Mouse (Mus musculus) liver, embryonic 16.5 days (tissue): ENCODE results near the gene Ank3. TPM values are rescaled to one million over a fixed set of nuclear protein-coding genes. Genes with fewer than 3 reads are reported as not detected.

Experiments used
- ATAC-seq: fragments of 200-750 bp; cut with Nextera tagmentation; 2 replicates; pipeline ENCODE4 v1.8.0; 2017; ENCODE audit warnings: low read depth, mild to moderate bottlenecking, moderate number of reproducible peaks, moderate library complexity
- H3K27ac ChIP-seq: fragments of 300-500 bp; sonication (generic); 2 replicates; pipeline ENCODE4 v1.5.1; 2014; ENCODE audit warnings: mild to moderate bottlenecking, low read length
- H3K27me3 ChIP-seq: fragments of 300-500 bp; sonication (generic); 2 replicates; pipeline ENCODE4 v1.6.1; 2014; ENCODE audit warnings: low read depth, low read length, mixed read lengths; ENCODE audit not compliant: control insufficient read depth, insufficient read depth
- H3K36me3 ChIP-seq: fragments of 300-500 bp; sonication (generic); 2 replicates; pipeline ENCODE4 v1.6.1; 2014; ENCODE audit warnings: mild to moderate bottlenecking; ENCODE audit not compliant: control insufficient read depth, insufficient read depth
- H3K4me1 ChIP-seq: fragments of 300-500 bp; sonication (generic); 2 replicates; pipeline ENCODE4 v1.6.1; 2014; ENCODE audit warnings: low read depth, low read length, mixed read lengths; ENCODE audit not compliant: control insufficient read depth
- H3K4me2 ChIP-seq: fragments of 300-500 bp; sonication (generic); 2 replicates; pipeline ENCODE4 v1.6.1; 2014; ENCODE audit warnings: low read depth, low read length, mixed read lengths
- H3K4me3 ChIP-seq: fragments of 300-500 bp; sonication (generic); 2 replicates; pipeline ENCODE4 v1.5.1; 2014; ENCODE audit warnings: low read depth, mild to moderate bottlenecking, low read length
- H3K9ac ChIP-seq: fragments of 300-500 bp; sonication (generic); 2 replicates; pipeline ENCODE4 v1.6.1; 2014; ENCODE audit warnings: low read depth, low read length
- H3K9me3 ChIP-seq: fragments of 300-500 bp; sonication (generic); replicated peaks from 2 replicates; pipeline ENCODE4 v1.6.1; 2016; ENCODE audit warnings: low read length; ENCODE audit not compliant: control insufficient read depth
- WGBS: fragments of 180-500 bp; shearing (Covaris S2); extraction: QIAGEN DNeasy Blood & Tissue Kit; methylation state at CpG from one replicate; pipeline ENCODE4 v1.1.7; 2014; ENCODE audit not compliant: insufficient replicate concordance; 5-methylcytosine and 5-hydroxymethylcytosine counted together
- polyA plus RNA-seq: library from polyadenylated mRNA; unstranded; fragments of >200 nt; fragmentation: Nextera tagmentation; extraction: Ambion mirVana; gene quantifications from 2 replicates; pipeline ENCODE4 v1.2.1, GENCODE M21; 2015

Gene Ank3
- polyA plus RNA-seq, 1 experiment from 2014 or later: 14.0 TPM

DNA sequence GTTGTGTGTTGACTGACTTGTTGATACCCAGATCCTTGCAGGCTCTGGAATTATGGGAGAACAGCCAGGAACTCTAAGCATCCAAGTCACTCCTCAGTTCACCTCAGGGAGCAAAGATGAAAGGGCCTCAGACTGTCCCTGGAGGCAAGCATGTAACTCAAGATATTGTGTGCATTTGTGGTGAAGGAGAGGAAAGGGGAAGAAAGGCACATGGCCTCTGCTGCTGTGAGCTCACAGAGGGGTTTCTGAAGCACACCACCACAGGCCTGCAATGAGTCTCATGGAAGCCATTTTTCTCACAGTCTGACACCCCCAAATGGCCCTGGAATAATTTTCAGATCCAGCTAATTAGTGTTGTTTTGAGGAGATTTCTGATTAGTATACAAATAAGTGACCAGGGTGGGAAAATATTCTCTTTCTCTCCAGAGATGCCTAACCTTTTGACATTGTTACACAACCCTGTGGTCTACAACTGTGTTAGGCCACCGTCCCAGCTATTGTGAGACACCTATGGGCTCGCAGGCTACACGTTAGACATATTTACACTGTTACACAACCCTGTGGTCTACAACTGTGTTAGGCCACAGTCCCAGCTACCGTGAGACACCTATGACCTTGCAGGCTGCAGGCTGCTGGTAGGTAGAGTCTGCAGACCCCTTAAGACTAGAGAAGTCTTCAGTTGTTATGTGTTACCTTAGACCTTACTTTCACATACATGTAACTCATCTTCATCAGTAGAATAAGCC lies 485.5 kb downstream of the Ank3 start:
- Histone ChIP-seq H3K27ac (no peak overlapping the region), H3K4me2 (no peak overlapping the region), H3K4me1 (peaks cover 6% of the 10 kb centered on the region), H3K9me3 (no peaks in the 10 kb centered on the region), H3K27me3 (no peaks in the 10 kb centered on the region), H3K4me3 (no peak overlapping the region), H3K9ac (no peak overlapping the region), H3K36me3 (no peaks in the 10 kb centered on the region)
- 40% methylated on average over 4 of the region's 4 CpGs for WGBS
- ATAC-seq: peak; percentile 88

DNA sequence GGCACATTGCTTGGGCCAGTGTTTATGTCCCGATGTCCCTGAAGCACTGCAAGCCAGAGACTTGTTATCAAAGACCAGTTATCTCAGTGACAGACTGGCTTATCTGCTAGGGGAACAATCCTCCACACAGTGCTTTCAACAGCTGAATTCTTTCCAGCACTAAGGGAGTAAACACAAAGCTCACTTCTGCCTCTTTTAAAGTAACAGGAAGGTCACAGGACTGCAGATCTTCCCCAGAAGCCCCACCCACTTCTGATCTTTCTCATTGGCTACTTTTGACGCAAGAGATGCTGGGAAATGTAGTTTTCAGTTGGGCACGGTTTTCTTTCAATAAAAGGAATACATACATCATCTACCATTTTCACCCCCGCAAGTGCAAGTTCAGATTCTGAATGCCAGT lies 489.8 kb downstream of the Ank3 start:
- H3K9ac ChIP-seq: no peak overlapping the region
- H3K36me3 ChIP-seq: no peaks in the 10 kb centered on the region
- peak; percentile 67 for ATAC-seq
- H3K9me3 ChIP-seq: no peaks in the 10 kb centered on the region
- H3K4me2 ChIP-seq: peak overlapping the region; percentile 40
- 11% methylated on average over 4 of the region's 4 CpGs for WGBS
- no peaks in the 10 kb centered on the region for H3K27me3 ChIP-seq
- H3K4me3 ChIP-seq: no peak overlapping the region
- H3K4me1 ChIP-seq: peaks cover 6% of the 10 kb centered on the region
- H3K27ac ChIP-seq: peak overlapping the region; percentile 10; the same call in 1 of the 2 replicates

DNA sequence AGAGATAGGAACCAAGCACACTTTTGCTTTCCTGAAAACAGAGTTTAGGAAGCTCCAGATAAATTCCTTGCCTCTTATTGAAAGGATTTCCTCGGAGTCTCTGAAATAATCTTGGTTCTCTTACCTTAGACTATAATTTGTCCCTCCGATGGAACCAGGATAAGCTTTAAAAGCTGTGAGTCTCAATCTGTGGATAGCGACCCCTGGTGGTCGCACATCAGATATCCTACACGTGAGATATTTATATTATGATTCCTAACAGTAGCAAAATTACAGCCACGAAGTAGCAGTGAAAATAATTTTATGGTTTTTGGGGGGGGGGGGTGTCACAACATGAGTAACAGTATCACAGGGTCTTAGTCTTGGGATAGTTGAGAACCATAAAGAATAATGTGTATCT lies 491.2 kb downstream of the Ank3 start:
- 16% methylated on average over 6 of the region's 6 CpGs for WGBS
- no peaks in the 10 kb centered on the region for H3K36me3 ChIP-seq

DNA sequence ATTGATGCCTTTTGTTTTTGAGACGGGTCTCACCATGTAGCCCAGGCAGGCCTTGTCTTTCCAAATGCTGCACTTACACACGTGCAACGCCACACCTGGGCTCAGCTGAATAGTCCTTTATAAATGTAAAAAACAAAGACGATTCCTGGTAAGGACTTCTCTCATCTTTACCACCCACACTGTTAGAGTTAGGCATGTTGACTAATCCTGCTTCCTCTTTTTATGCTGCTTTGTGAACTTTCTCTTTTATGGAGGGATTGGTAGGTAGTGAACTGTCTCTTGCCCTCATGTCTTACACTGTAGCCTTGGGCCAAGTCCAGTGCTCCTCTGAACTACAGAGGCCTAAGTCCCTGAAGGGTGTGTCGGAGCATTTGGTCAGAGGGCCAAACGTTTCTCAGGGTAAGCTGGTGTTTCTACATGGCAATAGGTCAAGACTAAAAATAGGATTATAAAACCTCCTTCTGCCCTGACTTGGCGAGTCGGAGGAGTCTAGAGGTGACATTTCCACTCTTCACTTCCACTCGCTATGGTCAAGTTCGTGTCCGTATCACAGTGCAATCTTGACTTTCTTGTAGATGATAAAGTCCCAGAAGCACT lies 491.9 kb downstream of the Ank3 start:
- no peaks in the 10 kb centered on the region for H3K36me3 ChIP-seq
- no peaks in the 10 kb centered on the region for H3K9me3 ChIP-seq
- no peak overlapping the region for H3K4me2 ChIP-seq
- H3K4me3 ChIP-seq: no peak overlapping the region
- peaks cover 6% of the 10 kb centered on the region for H3K4me1 ChIP-seq
- ATAC-seq: no peak
- 62% methylated on average over 11 of the region's 11 CpGs for WGBS
- no peak overlapping the region for H3K9ac ChIP-seq
- H3K27me3 ChIP-seq: no peaks in the 10 kb centered on the region
- no peak overlapping the region for H3K27ac ChIP-seq

More for the DNA sequence above, 491.2 kb downstream of the Ank3 start:
- Histone ChIP-seq H3K27ac (no peak overlapping the region), H3K4me2 (no peak overlapping the region), H3K9me3 (no peaks in the 10 kb centered on the region), H3K4me1 (peaks cover 6% of the 10 kb centered on the region), H3K27me3 (no peaks in the 10 kb centered on the region), H3K9ac (no peak overlapping the region), H3K4me3 (no peak overlapping the region)
- no peak for ATAC-seq

DNA sequence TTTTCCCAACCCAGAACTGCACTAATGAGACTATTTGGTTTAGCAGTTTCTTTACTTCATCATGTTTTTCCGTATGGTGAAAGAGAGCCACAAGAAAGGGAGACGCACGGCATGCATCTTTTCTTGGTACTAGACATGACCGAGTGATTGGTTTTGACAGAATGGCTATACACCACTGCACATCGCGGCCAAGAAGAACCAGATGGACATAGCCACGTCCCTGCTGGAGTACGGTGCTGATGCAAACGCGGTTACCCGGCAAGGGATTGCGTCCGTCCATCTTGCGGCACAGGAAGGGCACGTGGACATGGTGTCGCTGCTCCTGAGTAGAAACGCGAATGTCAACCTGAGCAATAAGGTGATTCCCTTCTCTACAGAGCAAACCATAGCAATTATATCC lies 493.6 kb downstream of the Ank3 start:
- ATAC-seq: no peak
- H3K9ac ChIP-seq: no peak overlapping the region
- no peak overlapping the region for H3K4me2 ChIP-seq
- H3K36me3 ChIP-seq: no peaks in the 10 kb centered on the region
- 85% methylated on average over 18 of the region's 18 CpGs for WGBS
- H3K27me3 ChIP-seq: no peaks in the 10 kb centered on the region
- no peaks in the 10 kb centered on the region for H3K9me3 ChIP-seq
- H3K4me3 ChIP-seq: no peak overlapping the region
- no peak overlapping the region for H3K27ac ChIP-seq
- peaks cover 6% of the 10 kb centered on the region for H3K4me1 ChIP-seq

DNA sequence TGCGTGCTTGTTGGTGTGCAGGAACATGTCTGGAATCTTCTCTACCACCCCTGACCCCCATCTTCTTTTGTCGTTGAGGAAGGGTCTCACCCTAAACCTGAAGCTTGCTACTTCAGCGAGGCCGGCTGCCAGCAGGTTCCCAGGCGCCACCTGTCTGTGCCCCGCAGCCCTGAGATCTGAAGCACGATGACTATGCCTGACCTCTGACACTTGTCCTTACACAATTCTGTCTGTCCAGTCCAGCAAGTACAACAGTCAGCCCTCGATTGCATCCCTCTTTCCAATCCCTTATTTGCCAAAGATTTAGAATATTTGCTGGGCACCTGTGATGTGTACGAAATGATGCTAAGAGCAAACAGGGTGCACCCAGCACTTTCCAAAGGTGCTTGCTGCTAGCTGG lies 497.0 kb downstream of the Ank3 start:
- 52% methylated on average over 9 of the region's 9 CpGs for WGBS
- Histone ChIP-seq H3K27me3 (no peaks in the 10 kb centered on the region), H3K4me2 (no peak overlapping the region), H3K9ac (no peak overlapping the region), H3K4me1 (no peaks in the 10 kb centered on the region), H3K36me3 (no peaks in the 10 kb centered on the region), H3K4me3 (no peak overlapping the region), H3K9me3 (no peaks in the 10 kb centered on the region), H3K27ac (no peak overlapping the region)
- peak; percentile 82 for ATAC-seq

DNA sequence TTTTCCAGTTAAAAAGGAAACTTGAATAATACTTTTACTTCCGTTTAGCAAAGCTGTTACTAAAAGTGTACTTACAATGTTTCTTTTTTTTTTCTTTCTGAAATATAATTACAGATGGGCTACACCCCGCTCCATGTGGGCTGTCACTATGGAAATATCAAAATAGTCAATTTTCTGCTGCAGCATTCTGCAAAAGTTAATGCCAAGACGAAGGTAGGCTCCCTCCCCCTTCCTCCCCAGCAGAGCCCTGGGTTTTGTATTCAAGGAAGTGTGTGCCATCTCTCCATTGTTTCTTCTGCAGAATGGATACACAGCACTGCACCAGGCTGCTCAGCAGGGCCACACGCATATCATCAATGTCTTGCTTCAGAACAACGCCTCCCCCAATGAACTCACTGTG lies 499.4 kb downstream of the Ank3 start:
- Histone ChIP-seq H3K4me3 (no peak overlapping the region), H3K9ac (no peak overlapping the region)
- 54% methylated on average over 5 of the region's 5 CpGs for WGBS

DNA sequence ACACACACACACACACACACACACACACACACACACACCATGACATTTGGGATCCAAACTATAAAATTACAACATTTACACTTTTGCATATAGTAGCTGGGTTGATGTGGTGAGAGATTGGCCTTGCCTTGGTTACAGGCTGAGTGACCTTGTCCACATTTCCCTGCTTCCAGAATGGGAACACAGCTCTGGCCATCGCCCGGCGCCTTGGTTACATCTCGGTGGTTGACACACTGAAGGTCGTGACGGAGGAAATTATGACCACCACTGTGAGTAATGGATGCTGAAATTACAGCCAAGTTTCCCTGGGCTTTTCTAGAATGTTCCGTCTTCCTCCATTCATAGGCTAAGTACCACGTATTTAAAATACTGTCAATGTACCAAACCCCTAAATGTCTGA lies 500.2 kb downstream of the Ank3 start:
- Histone ChIP-seq H3K27me3 (no peaks in the 10 kb centered on the region), H3K9ac (no peak overlapping the region), H3K4me3 (no peak overlapping the region), H3K4me2 (no peak overlapping the region), H3K27ac (no peak overlapping the region), H3K36me3 (no peaks in the 10 kb centered on the region), H3K9me3 (no peaks in the 10 kb centered on the region), H3K4me1 (peaks cover 3% of the 10 kb centered on the region)
- WGBS: 77% methylated on average over 8 of the region's 8 CpGs
- ATAC-seq: no peak

More for the DNA sequence above, 499.4 kb downstream of the Ank3 start:
- peaks cover 3% of the 10 kb centered on the region for H3K4me1 ChIP-seq
- H3K36me3 ChIP-seq: no peaks in the 10 kb centered on the region
- no peak overlapping the region for H3K27ac ChIP-seq
- no peak for ATAC-seq
- H3K27me3 ChIP-seq: no peaks in the 10 kb centered on the region
- no peaks in the 10 kb centered on the region for H3K9me3 ChIP-seq
- H3K4me2 ChIP-seq: no peak overlapping the region

DNA sequence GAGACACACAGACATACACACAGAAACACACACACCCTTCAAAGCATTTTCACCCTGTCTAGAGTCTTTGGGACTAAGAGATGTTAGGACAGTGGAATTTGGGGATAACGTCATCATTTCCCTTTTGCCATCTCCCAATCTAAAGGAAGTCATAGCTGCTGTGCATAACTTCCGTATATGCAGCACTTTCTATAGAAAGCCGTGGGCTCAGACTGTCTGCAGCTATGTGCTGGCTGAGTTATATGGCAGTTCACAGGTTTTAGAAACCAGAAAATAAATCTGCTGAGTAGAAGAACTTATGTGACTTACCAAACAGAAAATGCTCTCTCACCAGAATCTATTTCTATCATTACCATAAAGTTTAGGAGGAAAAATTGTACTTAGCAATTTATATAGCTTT lies 501.2 kb downstream of the Ank3 start:
- 41% methylated on average over 3 of the region's 3 CpGs for WGBS
- Histone ChIP-seq H3K4me1 (peaks cover 3% of the 10 kb centered on the region), H3K27me3 (no peaks in the 10 kb centered on the region), H3K27ac (no peak overlapping the region), H3K9ac (no peak overlapping the region), H3K36me3 (no peaks in the 10 kb centered on the region), H3K9me3 (no peaks in the 10 kb centered on the region), H3K4me3 (no peak overlapping the region), H3K4me2 (no peak overlapping the region)
- no peak for ATAC-seq
